Mouse (Mus musculus) retina, postnatal 7 days (tissue): ENCODE results near the gene Xpc.
A peak's percentile ranks its signal among the peaks of the same experiment; 100 is the strongest.

ENCODE experiments used
- DNase-seq: peaks from one replicate; pipeline ENCODE4 v3.0.0-alpha.2; 2012; ENCODE audit warnings: low read depth, low spot score

Gene Xpc

DNA sequence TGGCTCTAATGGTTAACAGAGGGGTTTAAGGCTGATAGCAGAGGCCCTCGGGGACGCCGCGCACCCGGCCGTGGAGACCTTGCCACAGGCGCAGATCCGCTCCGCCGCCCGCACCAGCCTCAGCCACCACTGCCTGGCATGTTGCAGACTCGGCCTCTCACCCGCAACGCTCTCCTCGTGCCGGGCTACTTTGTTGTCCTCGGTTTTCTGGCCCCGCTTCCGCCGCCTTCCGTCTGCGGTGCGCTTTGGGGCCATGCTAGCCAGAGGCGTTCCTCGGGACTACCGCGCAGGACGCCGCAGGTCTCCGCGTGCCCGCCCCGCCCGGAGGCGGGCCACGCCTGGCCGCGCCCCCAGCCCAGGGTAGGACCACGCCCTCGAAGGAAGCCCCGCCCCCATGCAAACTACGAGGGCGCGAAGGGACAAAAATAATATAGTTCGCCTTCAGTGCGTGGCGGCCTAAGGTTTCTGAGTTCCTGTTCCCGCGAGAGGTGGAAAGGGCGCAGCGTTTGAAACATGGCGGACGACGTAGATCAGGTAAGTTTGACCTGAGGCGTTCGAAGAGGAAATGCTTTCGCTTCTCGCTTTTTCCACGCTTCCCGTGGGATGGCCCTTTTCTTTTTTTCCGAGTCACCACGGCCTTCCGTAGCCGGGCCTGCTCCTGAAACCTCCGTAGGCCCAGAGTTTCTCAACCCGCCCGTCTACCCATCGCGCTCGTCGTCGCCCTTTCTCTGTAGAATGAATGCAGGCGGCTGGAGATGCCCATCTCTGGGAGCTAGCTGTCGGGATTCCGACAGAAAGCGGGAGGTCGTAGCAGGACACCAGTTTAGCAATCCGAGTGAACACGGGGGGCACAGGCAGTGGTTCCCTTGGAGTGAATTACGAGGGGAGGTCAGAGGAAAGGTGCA is at the start of gene Xpc, which contains the start of gene Lsm3:
Gene Xpc, minus strand, starts transcription at position 344 of the 905 bp plus-strand sequence.
Gene Lsm3, plus strand, starts transcription at position 384 of the 905 bp plus-strand sequence.
- DNase-seq, result peak; percentile 97

DNA sequence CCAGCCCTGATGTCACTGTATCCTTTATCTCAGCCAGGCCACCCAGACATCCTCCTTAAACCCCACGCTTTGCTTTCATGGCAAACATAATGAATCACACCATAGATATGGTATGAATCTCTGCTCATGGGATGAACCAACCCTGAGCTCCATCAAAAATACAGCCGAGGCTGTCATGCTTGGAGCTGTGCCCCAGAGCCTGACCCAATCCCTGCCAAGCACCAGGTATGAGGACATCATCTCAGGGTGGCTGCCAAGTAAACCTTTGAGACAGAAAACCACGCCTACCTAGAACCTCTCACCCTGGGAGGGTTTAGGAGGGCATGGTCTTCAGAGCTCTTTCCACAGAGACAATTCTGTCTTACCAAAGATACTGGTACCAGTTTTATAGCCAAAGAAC is 47.3 kb upstream of the Xpc start:
- no peak for DNase-seq

DNA sequence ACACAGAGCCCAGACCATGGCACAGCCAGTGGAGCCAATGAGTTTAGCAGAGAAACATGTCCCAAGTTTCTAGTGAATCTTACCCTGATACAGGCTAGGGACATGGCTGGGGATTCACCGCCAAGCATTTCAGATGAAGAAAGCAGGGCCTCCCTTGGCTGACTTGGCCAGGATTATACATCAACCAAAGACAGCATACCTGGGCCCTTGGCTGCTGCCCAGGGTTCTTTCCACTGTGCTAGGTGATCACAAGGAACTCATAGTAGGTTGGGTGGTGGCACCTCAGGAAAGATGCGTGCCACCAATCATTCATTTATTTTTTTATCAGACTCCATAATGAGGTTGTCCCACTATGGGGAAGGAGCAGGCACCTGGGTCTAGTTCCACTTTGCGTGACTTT is 44.5 kb upstream of the Xpc start:
- no peak for DNase-seq

DNA sequence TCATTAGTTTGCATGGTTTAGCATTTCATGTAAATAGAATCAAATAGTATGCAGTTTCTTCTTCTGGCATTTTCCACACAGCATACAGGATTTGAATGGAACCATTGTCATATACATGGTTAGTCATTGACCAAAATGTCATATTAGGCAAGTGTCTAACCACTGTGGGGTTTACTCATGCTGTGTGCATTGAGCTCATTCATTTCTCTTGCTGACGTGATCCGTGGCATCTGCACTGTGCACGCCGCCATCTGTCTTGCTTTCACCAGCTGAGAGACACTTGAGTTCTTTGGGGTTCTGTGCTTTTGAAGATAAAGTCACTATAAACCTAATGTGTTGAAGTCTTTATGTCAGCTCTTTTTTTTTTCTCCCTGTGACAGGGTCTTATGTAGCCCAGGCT is 43.7 kb upstream of the Xpc start:
- no peak for DNase-seq

DNA sequence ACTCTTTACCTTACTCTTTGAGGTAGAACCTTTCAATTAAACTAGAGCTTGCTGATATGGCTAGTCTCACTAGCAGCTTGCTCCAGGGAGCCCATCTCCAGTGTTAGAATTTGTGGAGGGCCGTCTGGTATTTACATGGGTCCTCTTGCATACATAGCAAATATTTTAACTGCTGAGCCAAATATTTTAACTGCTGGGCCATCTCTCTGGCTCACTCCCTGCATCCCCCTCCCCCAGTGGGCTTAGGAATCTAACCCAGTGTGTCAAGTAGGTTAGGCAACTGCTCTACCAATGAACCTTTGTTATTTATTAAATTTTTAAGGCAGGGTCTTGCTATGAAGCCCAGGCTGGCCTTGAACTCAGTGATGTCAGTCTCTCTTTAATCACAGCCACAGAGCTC is 42.9 kb upstream of the Xpc start:
- no peak for DNase-seq

DNA sequence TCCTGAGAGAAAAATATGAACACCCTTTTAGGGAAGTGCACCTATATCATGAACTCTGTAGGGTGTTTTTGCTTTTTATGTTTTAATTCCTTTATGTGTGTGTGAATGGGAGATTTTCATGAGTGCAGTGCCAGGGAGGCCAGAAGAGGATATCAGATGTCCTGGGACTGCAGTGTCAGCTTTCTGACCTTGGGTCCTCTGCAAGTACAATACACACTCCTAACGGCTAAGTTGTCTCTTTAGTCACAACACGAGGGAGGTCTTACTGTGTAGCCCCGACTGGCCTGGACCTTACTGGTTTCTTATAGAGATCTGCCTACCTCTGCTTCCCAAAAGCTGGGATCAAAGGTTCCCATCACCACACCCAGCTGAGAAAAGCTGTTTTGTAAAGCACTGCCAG is 37.0 kb upstream of the Xpc start:
- DNase-seq, result no peak

DNA sequence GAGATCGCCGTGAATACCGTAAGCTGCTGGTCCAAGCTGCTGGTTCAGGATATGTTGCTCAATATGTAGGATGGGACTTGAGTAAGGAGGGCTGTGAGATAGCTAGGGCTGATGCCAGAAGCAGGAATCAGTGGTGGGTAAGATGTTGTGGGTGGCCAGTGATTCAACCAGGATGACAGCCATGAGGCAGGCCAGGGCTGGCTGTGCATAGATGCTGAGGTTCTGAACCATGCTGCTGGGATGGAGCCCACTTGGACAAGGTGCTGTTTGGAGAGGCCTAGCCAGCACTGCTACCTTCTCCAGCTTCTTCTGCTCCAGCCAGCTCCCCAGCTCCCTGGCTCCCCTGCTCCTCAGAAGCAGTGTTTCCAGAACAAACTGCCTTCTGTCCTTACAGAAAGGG is 36.0 kb upstream of the Xpc start:
- DNase-seq, result no peak

DNA sequence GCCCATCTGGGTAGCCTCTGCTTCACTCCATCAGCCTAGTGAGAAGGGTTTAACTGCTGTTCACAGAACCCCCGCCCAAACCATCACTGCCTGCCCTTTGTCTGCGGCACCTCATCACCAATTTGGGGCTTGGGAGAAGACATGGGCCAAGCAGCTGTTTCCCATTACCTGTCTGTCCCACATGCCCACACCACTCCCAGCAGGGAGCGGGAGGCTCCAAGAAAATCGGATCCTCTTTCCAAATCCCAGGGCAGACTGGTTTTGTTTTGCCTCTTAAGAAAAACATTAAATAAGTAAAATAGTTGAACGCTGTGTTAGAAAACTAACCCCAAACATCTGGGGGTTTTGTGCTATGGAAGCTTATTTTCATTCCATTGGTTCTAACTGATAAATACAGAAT is 33.9 kb upstream of the Xpc start:
- no peak for DNase-seq

DNA sequence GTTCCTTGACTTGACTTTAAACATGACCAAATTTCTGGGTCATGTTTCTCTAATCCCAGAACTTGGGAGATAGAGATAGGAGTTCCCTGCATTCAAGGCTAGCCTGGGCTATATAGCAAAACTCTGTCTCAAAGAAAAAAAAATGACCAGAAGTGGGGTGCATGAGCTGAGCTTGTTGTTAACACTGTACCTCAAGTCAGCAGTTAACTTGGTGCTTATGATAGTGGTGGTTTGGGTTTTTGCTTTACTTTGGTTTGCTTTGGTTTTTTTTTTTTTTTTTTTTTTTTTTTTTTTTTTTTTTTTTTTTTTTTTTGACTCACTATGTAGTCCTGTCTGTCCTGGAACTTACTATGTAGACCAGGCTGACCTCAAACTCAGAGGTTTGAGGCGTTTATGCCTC is 31.6 kb upstream of the Xpc start:
- DNase-seq, result no peak

DNA sequence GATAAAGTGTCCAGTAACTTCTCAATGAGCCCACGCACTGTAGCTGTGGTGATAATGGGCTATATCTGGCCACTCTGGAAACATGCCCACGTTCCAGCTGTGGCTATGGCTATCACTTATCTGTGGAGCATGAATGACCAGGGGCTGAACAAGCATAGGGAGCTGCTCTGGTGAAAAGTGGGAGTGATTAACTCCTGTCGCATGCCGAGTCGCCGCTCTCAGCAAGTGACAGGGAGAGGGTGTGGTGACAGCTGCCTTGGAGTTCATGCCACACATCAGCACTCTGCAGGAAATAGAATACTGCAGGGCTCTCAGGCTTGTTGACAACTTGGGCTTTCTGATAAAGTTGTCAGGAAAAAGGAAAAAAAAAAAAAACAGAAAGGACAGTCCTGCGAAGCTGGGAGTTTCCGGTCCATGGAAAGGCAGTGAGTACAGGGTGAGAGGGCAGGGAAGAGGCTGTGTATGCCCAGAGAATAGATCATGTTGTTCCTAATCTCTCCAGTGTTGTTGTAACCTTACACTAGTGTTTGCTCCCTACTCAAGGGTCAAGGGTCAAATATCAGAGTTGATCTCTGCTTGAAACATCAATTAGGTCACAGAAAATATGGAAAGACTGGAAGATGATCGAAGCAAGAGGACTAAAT is 30.7 kb upstream of the Xpc start:
- DNase-seq, result no peak

DNA sequence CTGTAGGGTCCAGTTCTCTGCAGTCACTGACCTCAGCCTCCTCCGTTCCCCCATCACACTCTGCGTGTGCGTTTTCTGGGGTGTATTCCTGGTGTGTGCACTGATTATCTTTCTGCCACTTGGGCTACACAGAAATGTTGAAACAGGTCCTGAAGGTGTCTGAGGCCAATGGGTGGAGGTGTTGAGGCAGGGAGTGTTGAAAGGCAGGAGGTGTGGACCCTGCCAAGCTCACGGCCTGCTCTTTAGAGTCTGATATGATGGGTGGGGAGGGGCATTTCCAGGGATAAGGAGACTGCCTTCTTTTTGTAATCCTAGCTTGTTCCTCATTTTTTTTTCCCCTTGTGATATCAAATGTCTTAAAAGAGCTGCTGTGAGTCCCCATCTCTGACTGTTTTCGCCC is 27.4 kb upstream of the Xpc start:
- DNase-seq, result no peak

DNA sequence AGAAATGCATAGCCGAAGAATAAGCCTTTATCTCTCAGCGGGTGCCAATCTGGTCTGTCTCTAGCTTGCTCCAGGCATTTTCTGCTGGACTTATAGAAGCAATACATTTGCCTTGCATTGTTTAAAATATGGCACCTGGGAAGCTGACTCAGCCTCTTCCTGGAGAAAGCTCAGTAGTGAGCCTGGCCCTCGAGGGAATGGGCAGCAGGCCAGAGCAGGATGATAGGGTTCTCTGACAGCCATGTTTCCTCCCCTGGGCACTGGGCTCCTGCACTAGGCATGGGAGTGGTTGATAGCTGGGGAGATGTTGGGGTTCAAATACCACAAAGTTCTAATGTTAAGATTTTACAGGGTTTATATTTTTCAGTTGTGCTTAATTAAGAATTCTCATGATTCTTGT is 25.6 kb upstream of the Xpc start:
- no peak for DNase-seq

DNA sequence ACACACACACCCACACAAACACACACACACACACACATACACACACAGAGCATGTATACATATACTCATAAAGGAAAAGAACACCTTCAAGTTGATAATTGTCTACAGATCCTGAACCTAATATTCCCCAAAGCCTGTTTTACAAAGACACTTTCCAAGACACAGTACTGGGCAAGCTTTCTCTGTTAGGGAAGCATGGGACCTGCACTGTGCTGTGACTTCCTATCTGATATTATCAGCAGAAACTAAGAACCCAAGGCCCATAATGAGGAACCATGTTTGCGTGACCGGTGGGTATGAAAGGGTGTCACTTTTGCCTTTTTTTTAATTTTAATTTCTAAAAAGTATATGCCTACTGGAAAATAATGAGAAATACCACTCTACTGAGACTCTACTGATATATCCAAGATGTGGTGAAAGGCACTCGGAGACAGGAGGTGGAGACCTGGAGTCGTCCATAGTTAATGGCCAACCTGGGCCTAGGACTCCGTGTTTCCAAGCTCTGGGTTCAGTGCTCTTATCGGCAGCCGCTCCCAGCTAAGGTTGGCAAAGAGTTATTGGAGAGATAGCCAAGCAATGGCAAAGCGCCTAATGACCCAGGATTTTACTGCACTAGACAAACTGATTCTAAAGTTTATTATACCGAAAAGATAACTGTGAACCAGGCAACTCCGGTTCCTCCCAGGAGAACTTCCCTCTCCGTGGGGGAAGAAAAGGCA is 20.5 kb upstream of the Xpc start:
- DNase-seq, result no peak

DNA sequence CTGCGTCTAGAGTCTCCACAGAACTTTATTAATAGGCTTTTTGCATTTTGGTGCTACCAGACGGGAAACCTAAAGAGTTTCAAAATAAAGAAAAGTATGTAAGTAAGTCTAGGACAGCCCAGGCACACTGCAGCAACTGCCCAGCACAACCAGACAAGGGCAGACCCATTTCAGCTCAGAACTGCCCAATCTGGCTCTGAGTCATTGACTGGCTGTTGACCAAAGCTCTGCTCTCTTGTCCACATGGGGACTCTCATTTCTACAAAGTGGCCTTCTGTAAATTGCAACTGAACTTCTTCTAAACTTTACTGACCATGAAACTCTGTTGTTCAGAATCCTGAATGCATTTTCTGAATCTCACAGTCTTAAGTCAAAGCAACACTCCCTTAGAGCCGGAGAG is 19.5 kb upstream of the Xpc start:
- no peak for DNase-seq

DNA sequence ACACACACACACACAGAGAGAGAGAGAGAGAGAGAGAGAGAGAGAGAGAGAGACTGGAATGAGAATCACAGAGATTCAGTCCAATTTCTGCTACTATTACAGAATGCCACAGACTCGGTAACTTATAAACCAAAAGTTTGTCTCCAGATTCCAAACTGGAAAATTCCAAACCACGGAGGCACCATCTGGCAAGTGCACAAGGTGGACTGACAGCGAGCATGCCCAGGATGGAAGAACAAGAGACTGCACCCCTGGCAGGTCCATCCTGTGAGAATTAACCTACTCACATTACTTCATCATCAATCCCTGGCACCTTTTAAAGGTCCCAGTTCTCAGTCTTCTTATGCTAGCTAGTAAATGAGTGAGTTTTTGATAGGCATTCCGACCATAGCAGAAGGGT is 18.6 kb upstream of the Xpc start:
- DNase-seq, result no peak

DNA sequence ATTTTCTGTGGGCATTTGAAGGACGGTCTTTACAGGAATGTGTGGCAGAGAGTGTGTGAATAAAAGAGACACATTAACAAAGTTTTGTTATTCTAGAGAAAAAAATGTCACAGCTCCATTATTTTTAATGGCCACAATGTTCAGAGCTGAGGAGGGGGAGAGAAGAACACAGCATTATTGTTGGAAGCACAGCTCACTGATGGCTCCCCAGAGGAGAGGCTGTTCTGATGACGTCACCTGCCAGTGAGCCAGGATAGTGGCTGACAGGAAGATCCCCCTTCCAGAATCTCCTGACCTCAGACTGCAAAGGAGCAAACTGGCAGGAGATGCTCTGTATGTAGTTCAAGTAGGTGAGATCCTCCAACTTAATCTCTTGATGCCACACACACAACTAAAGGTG is 18.1 kb upstream of the Xpc start:
- DNase-seq, result no peak

DNA sequence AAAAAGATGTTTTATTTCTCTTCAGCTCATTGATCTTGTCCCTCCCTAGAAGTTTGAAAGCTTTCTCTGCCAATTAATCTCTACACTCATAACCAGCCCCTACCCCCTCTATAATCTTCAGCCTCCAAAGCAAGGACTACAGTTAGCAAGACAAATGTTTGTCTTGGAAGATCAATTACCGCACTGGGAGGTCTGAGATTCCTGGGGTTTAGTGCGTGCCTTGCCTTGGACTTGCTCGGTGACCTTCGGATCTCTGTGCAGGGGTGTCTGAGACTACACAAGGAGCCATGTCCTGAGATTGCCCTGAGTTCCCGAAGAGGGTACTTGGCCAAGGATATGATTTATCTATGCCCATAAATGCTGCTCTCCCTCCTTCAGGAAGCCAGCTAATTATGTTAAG is 17.7 kb upstream of the Xpc start:
- no peak for DNase-seq

DNA sequence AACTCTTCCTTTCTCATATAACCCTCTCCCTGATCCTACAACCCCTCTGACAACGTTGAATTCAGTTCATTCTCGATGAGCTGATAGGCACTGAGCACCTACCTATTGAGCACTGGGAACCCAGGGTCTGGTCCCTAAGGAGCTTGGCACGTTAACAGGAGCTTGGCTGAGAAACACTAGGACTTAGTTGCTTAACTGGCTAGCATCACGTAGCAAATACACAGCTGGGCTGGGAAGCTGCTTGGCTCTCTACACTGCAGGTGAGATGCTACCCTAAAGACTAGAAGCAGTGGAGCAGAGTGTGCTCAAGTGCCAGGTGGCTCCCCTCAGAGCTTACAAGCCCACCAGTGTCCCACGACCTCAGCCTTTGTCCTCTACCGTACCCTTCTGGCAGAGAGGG is 17.0 kb upstream of the Xpc start:
- no peak for DNase-seq

DNA sequence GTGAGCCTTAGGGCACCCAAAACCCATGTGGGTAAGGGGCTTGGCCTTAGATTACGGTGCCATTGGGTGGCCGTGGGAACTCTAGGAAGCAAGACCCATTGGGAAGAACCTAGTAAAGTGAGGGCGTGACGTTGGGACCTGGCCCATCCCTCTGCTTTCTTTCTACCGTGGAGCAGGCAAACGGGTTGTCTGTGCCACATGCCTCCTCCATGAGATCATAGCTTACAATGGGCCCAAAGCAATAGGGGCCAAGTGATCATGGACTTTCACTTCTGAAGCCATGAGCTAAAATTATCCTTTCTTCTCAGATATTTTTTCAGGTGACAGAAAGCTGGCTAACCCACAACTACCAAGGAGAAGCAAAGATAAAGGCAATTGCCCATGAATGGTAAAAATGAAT is 15.6 kb upstream of the Xpc start:
- DNase-seq, result no peak

DNA sequence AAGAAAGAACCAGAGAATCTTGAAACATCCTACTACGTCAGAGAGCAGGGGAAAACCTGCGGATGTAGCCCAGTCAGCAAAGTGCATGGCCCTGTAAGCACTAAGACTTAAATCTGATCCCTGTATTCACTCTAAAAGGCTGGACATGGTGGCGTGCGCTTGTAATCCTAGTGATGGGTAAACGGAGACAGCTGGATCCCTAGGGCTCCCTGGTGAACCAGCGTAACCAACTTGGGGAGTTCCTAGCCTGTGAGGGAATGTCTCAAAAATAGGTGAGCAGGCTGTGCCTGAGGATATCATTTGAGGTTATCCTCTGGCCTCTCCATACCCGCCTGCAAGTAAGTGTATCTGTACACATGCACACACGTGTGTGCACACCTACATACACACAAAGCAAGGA is 15.0 kb upstream of the Xpc start:
- no peak for DNase-seq

DNA sequence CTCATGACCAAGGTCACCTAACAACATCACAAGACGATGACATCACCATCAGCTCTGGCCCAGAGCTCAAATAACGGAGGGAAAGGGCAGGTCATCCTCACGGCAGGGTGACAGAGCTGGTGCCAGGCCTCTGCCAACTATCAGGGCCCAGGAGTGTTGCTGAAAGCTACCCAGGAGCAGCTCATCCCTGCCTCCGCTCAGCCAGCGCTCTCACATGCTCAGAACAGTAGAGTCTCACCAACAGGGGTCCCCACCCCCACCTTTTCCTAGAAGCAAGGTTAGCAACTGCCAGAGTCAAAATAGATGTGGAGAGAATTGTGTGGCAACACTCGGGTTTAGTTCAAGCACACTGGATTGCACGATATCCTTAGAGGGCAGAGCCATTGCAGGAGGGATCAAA is 12.6 kb upstream of the Xpc start:
- DNase-seq, result no peak

DNA sequence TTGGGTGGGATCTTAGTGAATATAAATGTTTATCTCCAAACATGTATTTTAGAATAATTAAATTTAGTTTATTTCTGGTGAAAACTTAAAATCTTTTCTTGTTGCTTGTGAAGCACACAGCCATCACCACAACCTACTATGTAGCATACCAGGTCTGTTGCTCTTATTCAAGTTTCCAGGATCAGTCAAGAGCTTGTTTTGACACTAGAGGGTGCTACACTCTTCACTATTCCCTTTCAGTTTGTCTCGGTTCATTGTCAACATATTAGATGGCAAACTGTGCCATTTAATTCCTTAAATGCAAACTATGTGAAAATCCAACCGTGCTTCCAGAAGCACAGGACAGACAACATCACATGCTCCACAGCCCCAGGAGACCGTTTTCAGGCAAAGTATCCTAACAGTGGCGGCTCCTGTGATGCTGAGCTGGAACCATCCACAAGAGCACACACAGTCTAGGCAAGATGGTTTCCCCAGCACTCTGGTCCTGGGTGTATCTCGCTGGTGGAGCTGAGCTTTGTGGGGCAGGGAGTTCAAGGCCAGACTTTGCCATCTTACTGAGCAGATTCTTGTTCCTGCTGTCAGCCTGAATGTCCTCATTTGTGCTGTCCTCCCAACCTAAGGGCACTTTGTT is 11.7 kb upstream of the Xpc start:
- DNase-seq, result peak; percentile 41
